Mouse (Mus musculus) G1E (cell line): Measurements from ENCODE around the gene Tmc8. TPM values are rescaled to one million over a fixed set of nuclear protein-coding genes. Genes with fewer than 3 reads are reported as not detected.

Source experiments
- ATAC-seq: 2 replicates; pipeline ENCODE4 v1.8.0; 2016; ENCODE audit warnings: mild to moderate bottlenecking; ENCODE audit not compliant: insufficient number of reproducible peaks, poor library complexity, low FRiP score, severe bottlenecking; ENCODE audit errors: extremely low read depth
- DNase-seq: peaks from one replicate; pipeline ENCODE4 v3.0.0; 2012; ENCODE audit warnings: low spot score
- H3K27me3 ChIP-seq: 2 replicates; pipeline ENCODE4 v1.6.1; 2012; ENCODE audit warnings: mild to moderate bottlenecking, low read length, inconsistent platforms; ENCODE audit not compliant: insufficient read depth
- H3K36me3 ChIP-seq: replicated peaks from 2 replicates; pipeline ENCODE3; 2012; ENCODE audit warnings: mild to moderate bottlenecking, inconsistent platforms
- H3K4me1 ChIP-seq: 2 replicates; pipeline ENCODE4 v1.6.1; 2012; ENCODE audit warnings: low read depth, low read length, inconsistent platforms, mixed read lengths; ENCODE audit not compliant: insufficient read depth
- H3K4me3 ChIP-seq: 2 replicates; pipeline ENCODE4 v1.5.1; 2012; ENCODE audit warnings: low read depth, mild to moderate bottlenecking, inconsistent platforms, low read length, moderate library complexity, mixed read lengths
- H3K9me3 ChIP-seq: replicated peaks from 2 replicates; pipeline ENCODE4 v1.6.1; 2012; ENCODE audit warnings: inconsistent platforms
- CTCF ChIP-seq: IDR thresholded peaks from 2 replicates; pipeline ENCODE4 v1.5.1; 2012; ENCODE audit warnings: low read depth, low read length, inconsistent platforms, mixed read lengths
- GATA1 ChIP-seq: IDR thresholded peaks from 2 replicates; pipeline ENCODE4 v1.6.1; 2012; ENCODE audit warnings: borderline replicate concordance, low read length, inconsistent platforms, mixed read lengths
- GATA2 ChIP-seq: IDR thresholded peaks from 2 replicates; pipeline ENCODE4 v1.6.1; 2012; ENCODE audit warnings: low read depth, low read length, inconsistent platforms, borderline replicate concordance
- POLR2AphosphoS5 ChIP-seq: IDR thresholded peaks from 2 replicates; pipeline ENCODE4 v1.6.1; 2012; ENCODE audit warnings: low read depth, low read length, inconsistent platforms; ENCODE audit not compliant: insufficient replicate concordance
- TAL1 ChIP-seq: conservative IDR thresholded peaks from 2 replicates; pipeline ENCODE4 v1.6.1; 2012; ENCODE audit warnings: low read depth, low read length, inconsistent platforms, mixed read lengths
- polyA plus RNA-seq: library from polyadenylated mRNA; stranded (reverse); fragments of >175 nt; gene quantifications from 2 replicates; pipeline ENCODE4 v1.2.3, GENCODE M21; 2012
- total RNA-seq, 2 experiments: library from RNA; stranded (forward) in 1 of 2; stranded (reverse) in 1 of 2; fragments of 200-1000 nt in 1 of 2; fragments of >200 nt in 1 of 2; fragmentation: Nextera tagmentation in 1 of 2; gene quantifications; 2 replicates each; pipeline ENCODE4 v1.2.3; 2014 to 2017

Gene Tmc8
- total and polyA plus RNA-seq, 3 experiments: 3.4 to 43.8 (median 26.9) TPM

- Histone ChIP-seq H3K36me3 (peaks cover 52% of the 10 kb centered on the region), H3K9me3 (no peaks in the 10 kb centered on the region), H3K4me3 (peak overlapping the region; percentile 60; the same call in 1 of the 2 replicates), H3K4me1 (peaks cover 48% of the 10 kb centered on the region), H3K27me3 (no peaks in the 10 kb centered on the region)
- TF ChIP-seq GATA2: no peak
- TF ChIP-seq CTCF: peak; percentile 93
- ATAC-seq (no peak), DNase-seq (peak; percentile 65)
These were observed 8.4 kb downstream of the Tmc8 start for GRCm38 (mm10) chr11:117790286-117790685.

GRCm38 (mm10) chr11:117790703-117791440, 9.0 kb downstream of the Tmc8 start:
- TF ChIP-seq POLR2AphosphoS5 (no peak), CTCF (peak; percentile 24; the same call in 1 of the 2 replicates)
- Histone ChIP-seq H3K27me3 (no peaks in the 10 kb centered on the region), H3K4me3 (peak overlapping the region; percentile 60; the same call in 1 of the 2 replicates), H3K9me3 (no peaks in the 10 kb centered on the region), H3K36me3 (peaks cover 47% of the 10 kb centered on the region), H3K4me1 (peaks cover 51% of the 10 kb centered on the region)
- DNase-seq (no peak), ATAC-seq (no peak)

- no peak overlapping the region for H3K4me3 ChIP-seq
- ATAC-seq: no peak
These were observed 9.5 kb downstream of the Tmc8 start for GRCm38 (mm10) chr11:117791441-117791761.

GRCm38 (mm10) chr11:117792281-117792888, 10.5 kb downstream of the Tmc8 start:
- no peak for DNase-seq
- no peaks in the 10 kb centered on the region for H3K9me3 ChIP-seq
- peaks cover 34% of the 10 kb centered on the region for H3K36me3 ChIP-seq
- H3K4me1 ChIP-seq: peaks cover 60% of the 10 kb centered on the region
- no peak for TF ChIP-seq GATA2
- no peak for TF ChIP-seq POLR2AphosphoS5
- TF ChIP-seq GATA1: no peak
- no peak for TF ChIP-seq CTCF
- peak overlapping the region; percentile 52; the same call in 1 of the 2 replicates for H3K4me3 ChIP-seq
- ATAC-seq: peak; percentile 26; the same call in 1 of the 2 replicates
- no peaks in the 10 kb centered on the region for H3K27me3 ChIP-seq

More at GRCm38 (mm10) chr11:117791441-117791761, 9.5 kb downstream of the Tmc8 start:
- peaks cover 53% of the 10 kb centered on the region for H3K4me1 ChIP-seq
- no peaks in the 10 kb centered on the region for H3K27me3 ChIP-seq
- peaks cover 44% of the 10 kb centered on the region for H3K36me3 ChIP-seq
- no peak for DNase-seq
- H3K9me3 ChIP-seq: no peaks in the 10 kb centered on the region
- TF ChIP-seq POLR2AphosphoS5 (no peak), GATA2 (no peak), GATA1 (no peak), TAL1 (no peak)

GRCm38 (mm10) chr11:117794035-117794551, 12.2 kb downstream of the Tmc8 start:
- no peaks in the 10 kb centered on the region for H3K27me3 ChIP-seq
- TF ChIP-seq POLR2AphosphoS5 (no peak), GATA2 (no peak), CTCF (no peak), TAL1 (no peak), GATA1 (no peak)
- peaks cover 26% of the 10 kb centered on the region for H3K36me3 ChIP-seq
- DNase-seq (no peak), ATAC-seq (no peak)
- peaks cover 78% of the 10 kb centered on the region for H3K4me1 ChIP-seq
- no peak overlapping the region for H3K4me3 ChIP-seq
- H3K9me3 ChIP-seq: no peaks in the 10 kb centered on the region

GRCm38 (mm10) chr11:117796954-117797353, 15.1 kb downstream of the Tmc8 start:
- no peaks in the 10 kb centered on the region for H3K9me3 ChIP-seq
- TF ChIP-seq CTCF: no peak
- peaks cover 19% of the 10 kb centered on the region for H3K36me3 ChIP-seq
- H3K27me3 ChIP-seq: no peaks in the 10 kb centered on the region
- DNase-seq (no peak), ATAC-seq (peak; percentile 2; the same call in 1 of the 2 replicates)
- H3K4me1 ChIP-seq: peaks cover 79% of the 10 kb centered on the region
- H3K4me3 ChIP-seq: peak overlapping the region; percentile 66; the same call in 1 of the 2 replicates

- Histone ChIP-seq H3K27me3 (no peaks in the 10 kb centered on the region), H3K9me3 (no peaks in the 10 kb centered on the region), H3K4me1 (peaks cover 74% of the 10 kb centered on the region), H3K4me3 (peak within 1 kb of the TSS; percentile 66), H3K36me3 (peaks cover 18% of the 10 kb centered on the region)
- ATAC-seq (peak; percentile 81), DNase-seq (peak; percentile 79)
- TF ChIP-seq GATA2: no peak
- no peak for TF ChIP-seq POLR2AphosphoS5
- no peak for TF ChIP-seq CTCF
- TF ChIP-seq GATA1: no peak
- peak; percentile 83 for TF ChIP-seq TAL1
These were observed 15.8 kb downstream of the Tmc8 start, which contains the start of gene 6030468B19Rik for GRCm38 (mm10) chr11:117797511-117798159. Gene 6030468B19Rik, plus strand, starts transcription at chr11:117797660.
